Comparison of ENCODE assay signal across 1 mouse cellular context in the genomic region with DNA sequence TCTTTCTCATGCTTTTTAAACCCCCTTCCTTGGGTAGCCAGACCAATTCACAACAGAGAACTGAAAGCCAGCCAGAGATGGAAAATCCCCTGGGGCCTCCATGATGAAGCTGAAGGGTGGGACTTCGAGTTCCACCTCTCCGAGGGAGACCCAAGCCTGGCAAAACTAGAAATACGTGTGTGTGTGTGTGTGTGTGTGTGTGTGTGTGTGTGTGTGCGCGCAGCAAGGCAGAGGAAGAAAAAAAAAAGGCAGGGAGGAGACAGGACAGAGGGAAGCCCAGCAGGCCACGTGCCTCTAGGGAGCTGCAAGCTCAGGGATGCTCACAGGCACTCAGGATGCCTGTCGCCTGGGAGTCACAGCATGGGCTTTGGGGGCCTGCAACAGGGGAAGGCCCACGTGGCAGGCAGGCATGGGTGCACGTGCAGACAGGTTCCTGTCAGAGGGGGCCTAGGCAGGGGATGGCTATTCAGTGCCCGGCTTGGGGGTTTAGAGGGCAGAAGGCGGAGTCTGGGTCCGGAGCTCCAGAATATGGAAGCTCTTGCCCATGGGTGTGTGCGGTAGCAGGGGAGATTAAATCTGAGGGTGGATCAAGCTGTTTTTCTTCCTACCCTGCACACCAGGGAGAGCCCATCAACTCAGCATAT.
TF ChIP-seq lines count a peak whose summit lies in the region.

No protein-coding gene starts in this region.

TF ChIP-seq in CH12.LX, 34 proteins besides CTCF, POLR2A, EP300 and RAD21 (continued from another document):
- TF ChIP-seq POLR2AphosphoS2 (IDR thresholded peaks at IDR 0.05; ENCODE audit: low read depth, low read length): no peak
- TF ChIP-seq NELFE (IDR thresholded peaks at IDR 0.05; ENCODE audit: low read depth, low read length): no peak
- TF ChIP-seq ZMIZ1 (IDR thresholded peaks at IDR 0.05; ENCODE audit: low read depth, low read length): no peak
- TF ChIP-seq JUN (IDR thresholded peaks at IDR 0.05; ENCODE audit: insufficient read depth, low read depth, low read length): no peak
- peak; percentile 66 for TF ChIP-seq IRF4 (IDR thresholded peaks at IDR 0.05; ENCODE audit: low read depth, low read length)
- TF ChIP-seq NRF1 (IDR thresholded peaks at IDR 0.05; ENCODE audit: low read depth, low read length): no peak
- TF ChIP-seq MEF2A (IDR thresholded peaks at IDR 0.05; ENCODE audit: borderline replicate concordance, low read depth, low read length): peak; percentile 35; the same call in 1 of the 2 replicates
- no peak for TF ChIP-seq TCF12 (IDR thresholded peaks at IDR 0.05; ENCODE audit: low read depth, low read length)
- TF ChIP-seq GABPA (IDR thresholded peaks at IDR 0.05; ENCODE audit: insufficient replicate concordance, low read depth, low read length): no peak
